Mouse (Mus musculus) liver, adult 2 months (tissue): Measurements from ENCODE around the gene Mecp2. TPM values are rescaled to one million over a fixed set of nuclear protein-coding genes. Genes with fewer than 3 reads are reported as not detected.

Experiments
- DNase-seq: peaks from one replicate; pipeline ENCODE4 v3.0.0-alpha.2; 2011; ENCODE audit warnings: low read depth, low spot score; ENCODE audit errors: extremely low read depth
- H3K27ac ChIP-seq: fragments of 200-500 bp; replicated peaks from 2 replicates; pipeline ENCODE4 v1.5.1; 2012; ENCODE audit warnings: low read depth, mild to moderate bottlenecking, control low read depth, inconsistent platforms, low read length; ENCODE audit not compliant: insufficient read depth
- H3K27me3 ChIP-seq: fragments of 200-500 bp; 2 replicates; pipeline ENCODE4 v1.6.1; 2012; ENCODE audit warnings: mild to moderate bottlenecking, moderate library complexity, low read length, inconsistent platforms; ENCODE audit not compliant: control insufficient read depth, insufficient read depth
- H3K36me3 ChIP-seq: fragments of 200-500 bp; 2 replicates; pipeline ENCODE4 v1.6.1; 2012; ENCODE audit warnings: low read length, inconsistent platforms; ENCODE audit not compliant: control insufficient read depth, insufficient read depth
- H3K4me1 ChIP-seq: fragments of 200-500 bp; 2 replicates; pipeline ENCODE4 v1.6.1; 2011; ENCODE audit warnings: low read length; ENCODE audit not compliant: control insufficient read depth, insufficient read depth
- H3K4me3 ChIP-seq: fragments of 200-500 bp; 2 replicates; pipeline ENCODE4 v1.5.1; 2011; ENCODE audit warnings: low read depth, mild to moderate bottlenecking, control low read depth, low read length, moderate library complexity; ENCODE audit not compliant: insufficient read depth
- H3K79me2 ChIP-seq: fragments of 200-500 bp; 2 replicates; pipeline ENCODE4 v1.6.1; 2012; ENCODE audit warnings: inconsistent platforms, mild to moderate bottlenecking, low read length, moderate library complexity; ENCODE audit not compliant: control insufficient read depth, insufficient read depth
- H3K9ac ChIP-seq: fragments of 200-500 bp; 2 replicates; pipeline ENCODE4 v1.6.1; 2012; ENCODE audit warnings: low read depth, mild to moderate bottlenecking, control low read depth, inconsistent platforms, low read length
- CTCF ChIP-seq: fragments of 200-500 bp; IDR thresholded peaks from 2 replicates; pipeline ENCODE4 v1.5.1; 2011; ENCODE audit warnings: low read depth, low read length, control low read depth
- POLR2A ChIP-seq: fragments of 200-500 bp; IDR thresholded peaks from 2 replicates; pipeline ENCODE4 v1.6.1; 2011; ENCODE audit warnings: low read length, control low read depth; ENCODE audit not compliant: insufficient read depth; ENCODE audit errors: extremely low read depth
- WGBS: fragments of 180-500 bp; shearing (Covaris S2); methylation state at CpG from one replicate; pipeline ENCODE4 v1.1.7; 2018; 5-methylcytosine and 5-hydroxymethylcytosine counted together
- polyA plus RNA-seq: library from polyadenylated mRNA; depleted of rRNA; stranded (reverse); fragments of >200 nt; gene quantifications from 2 replicates; pipeline ENCODE4 v1.2.3, GENCODE M21; 2012
- total RNA-seq: library from RNA; depleted of rRNA; stranded (reverse); fragments of >200 nt; gene quantifications from 2 replicates; pipeline ENCODE4 v1.2.3, GENCODE M21; 2014

Gene Mecp2
- total and polyA plus RNA-seq, 2 experiments = 2.0 to 5.8 TPM

- H3K4me1 ChIP-seq = peaks cover 2% of the 10 kb centered on the region; the same call in 1 of the 2 replicates
- H3K27ac ChIP-seq = peak overlapping the region; percentile 94
- peak overlapping the region; percentile 96 for H3K9ac ChIP-seq
- H3K36me3 ChIP-seq = no peaks in the 10 kb centered on the region
- WGBS = 0% methylated on average over 23 of the region's 56 CpGs
- peaks cover 5% of the 10 kb centered on the region; the same call in 1 of the 2 replicates for H3K79me2 ChIP-seq
- TF ChIP-seq CTCF = no peak
- TF ChIP-seq POLR2A = no peak
- peak; percentile 55 for DNase-seq
- H3K27me3 ChIP-seq = no peaks in the 10 kb centered on the region
- peak overlapping the region; percentile 100 for H3K4me3 ChIP-seq
These were observed 50.1 kb downstream of the Mecp2 start for GRCm38 (mm10) chrX:74084946-74085498.

GRCm38 (mm10) chrX:74084276-74084837 is 50.8 kb downstream of the Mecp2 start:
- no peaks in the 10 kb centered on the region for H3K27me3 ChIP-seq
- H3K27ac ChIP-seq = peak overlapping the region; percentile 94
- peak overlapping the region; percentile 96 for H3K9ac ChIP-seq
- TF ChIP-seq CTCF (no peak), POLR2A (no peak)
- 0 out of 2 replicates have a peak, but pooled peaks cover 1% of the 10 kb centered on the region for H3K36me3 ChIP-seq
- under 1% methylated on average over 17 of the region's 17 CpGs for WGBS
- H3K79me2 ChIP-seq = peaks cover 5% of the 10 kb centered on the region; the same call in 1 of the 2 replicates
- H3K4me3 ChIP-seq = peak overlapping the region; percentile 100
- H3K4me1 ChIP-seq = peaks cover 2% of the 10 kb centered on the region; the same call in 1 of the 2 replicates
- DNase-seq = no peak

GRCm38 (mm10) chrX:74070794-74071193 is 64.4 kb downstream of the Mecp2 start:
- H3K4me3 ChIP-seq = no peak overlapping the region
- no peaks in the 10 kb centered on the region for H3K4me1 ChIP-seq
- H3K27me3 ChIP-seq = no peaks in the 10 kb centered on the region
- no peak overlapping the region for H3K9ac ChIP-seq
- H3K27ac ChIP-seq = no peak overlapping the region
- no peak for DNase-seq
- peaks cover 4% of the 10 kb centered on the region; the same call in 1 of the 2 replicates for H3K79me2 ChIP-seq
- H3K36me3 ChIP-seq = no peaks in the 10 kb centered on the region; the same call in 1 of the 2 replicates
- TF ChIP-seq POLR2A = no peak
- TF ChIP-seq CTCF = no peak

GRCm38 (mm10) chrX:74067891-74068290 is 67.3 kb downstream of the Mecp2 start:
- Histone ChIP-seq H3K79me2 (peaks cover 4% of the 10 kb centered on the region; the same call in 1 of the 2 replicates), H3K4me1 (no peaks in the 10 kb centered on the region), H3K9ac (no peak overlapping the region), H3K27ac (no peak overlapping the region), H3K4me3 (no peak overlapping the region), H3K27me3 (no peaks in the 10 kb centered on the region), H3K36me3 (no peaks in the 10 kb centered on the region; the same call in 1 of the 2 replicates)
- no peak for TF ChIP-seq CTCF
- TF ChIP-seq POLR2A = no peak
- no peak for DNase-seq
- 77% methylated on average over 9 of the region's 9 CpGs for WGBS

GRCm38 (mm10) chrX:74045107-74045506 is 90.1 kb downstream of the Mecp2 start:
- H3K79me2 ChIP-seq = peaks cover 5% of the 10 kb centered on the region; the same call in 1 of the 2 replicates
- H3K4me1 ChIP-seq = peaks cover 14% of the 10 kb centered on the region
- H3K4me3 ChIP-seq = no peak overlapping the region
- no peak for TF ChIP-seq POLR2A
- no peak for TF ChIP-seq CTCF
- DNase-seq = peak; percentile 66
- no peak overlapping the region for H3K27ac ChIP-seq
- H3K36me3 ChIP-seq = no peaks in the 10 kb centered on the region
- WGBS = 5% methylated on average over 1 of the region's 1 CpGs
- no peaks in the 10 kb centered on the region for H3K27me3 ChIP-seq
- H3K9ac ChIP-seq = no peak overlapping the region
